Mouse (Mus musculus): ENCODE measurements at regions not wholly inside any gene's neighbourhood (a gene's known extent, or its start where the extent isn't known, plus 50 kb on each side); places are given as distances from the start of the nearest gene placed in this dataset.
"Not testable (repeated sequence)": the region's sequence is repeated elsewhere in the genome, so short reads cannot be mapped to it uniquely, and the experiment has no call there.

- no peak for DNase-seq
These were observed 201.8 kb downstream of the Adgb start for GRCm38 (mm10) chr10:10270297-10270696.

GRCm38 (mm10) chr10:10252540-10253318 lies 219.4 kb downstream of the Adgb start:
- DNase-seq: peak; percentile 35

- peak; percentile 15 for DNase-seq
These were observed 220.0 kb downstream of the Adgb start for GRCm38 (mm10) chr10:10252136-10252535.

- no peak for DNase-seq
These were observed 237.1 kb downstream of the Adgb start for GRCm38 (mm10) chr10:10234894-10235523.

GRCm38 (mm10) chr10:10224582-10225144 lies 247.5 kb downstream of the Adgb start:
- no peak for DNase-seq

- no peak for DNase-seq
These were observed 252.4 kb downstream of the Adgb start for GRCm38 (mm10) chr10:10219726-10220125.

GRCm38 (mm10) chr10:10216892-10217291 lies 255.2 kb downstream of the Adgb start:
- no peak for DNase-seq

- no peak for DNase-seq
These were observed 256.8 kb downstream of the Adgb start for GRCm38 (mm10) chr10:10215376-10215775.

- no peak for DNase-seq
These were observed 263.8 kb downstream of the Adgb start for GRCm38 (mm10) chr10:10208354-10208753.

GRCm38 (mm10) chr10:10205805-10206520 lies 266.2 kb downstream of the Adgb start:
- no peak for DNase-seq

GRCm38 (mm10) chr10:10203982-10204381 lies 268.1 kb downstream of the Adgb start:
- DNase-seq: no peak

GRCm38 (mm10) chr10:10190308-10190707 lies 281.8 kb downstream of the Adgb start:
- no peak for DNase-seq

GRCm38 (mm10) chr10:10188113-10188512 lies 284.0 kb downstream of the Adgb start:
- no peak for DNase-seq

- DNase-seq: no peak
These were observed 285.4 kb downstream of the Adgb start for GRCm38 (mm10) chr10:10186721-10187120.

- DNase-seq: no peak
These were observed 284.5 kb upstream of the Stxbp5 start for GRCm38 (mm10) chr10:10185298-10185883.

GRCm38 (mm10) chr10:10184386-10184785 lies 283.5 kb upstream of the Stxbp5 start:
- DNase-seq: no peak

- DNase-seq: not testable (repeated sequence)
These were observed 276.2 kb upstream of the Stxbp5 start for GRCm38 (mm10) chr10:10177037-10177436.
